Mouse (Mus musculus) forebrain, embryonic 11.5 days (tissue): ENCODE results near the gene H2al1h. TPM values are rescaled to one million over a fixed set of nuclear protein-coding genes. Genes with fewer than 3 reads are reported as not detected.

Experiments
- ATAC-seq: fragments of 200-750 bp; cut with Nextera tagmentation; replicated peaks from 2 replicates; pipeline ENCODE4 v1.8.0; 2017; ENCODE audit warnings: moderate TSS enrichment; ENCODE audit not compliant: low FRiP score
- DNase-seq: peaks from one replicate; pipeline ENCODE4 v3.0.0-alpha.2; 2017; ENCODE audit warnings: low spot score
- H3K27ac ChIP-seq: fragments of 300-500 bp; sonication (generic); 2 replicates; pipeline ENCODE4 v1.5.1; 2014; ENCODE audit warnings: low read depth, low read length
- H3K27me3 ChIP-seq: fragments of 300-500 bp; sonication (generic); 2 replicates; pipeline ENCODE4 v1.6.1; 2014; ENCODE audit warnings: mild to moderate bottlenecking, low read length, mixed read lengths; ENCODE audit not compliant: control insufficient read depth, insufficient read depth
- H3K36me3 ChIP-seq: fragments of 300-500 bp; sonication (generic); 2 replicates; pipeline ENCODE4 v1.6.1; 2014; ENCODE audit warnings: mild to moderate bottlenecking, low read length, moderate library complexity, mixed read lengths; ENCODE audit not compliant: control insufficient read depth, insufficient read depth
- H3K4me1 ChIP-seq: fragments of 300-500 bp; sonication (generic); replicated peaks from 2 replicates; pipeline ENCODE4 v1.6.1; 2014; ENCODE audit warnings: low read length, mixed read lengths; ENCODE audit not compliant: control insufficient read depth, insufficient read depth
- H3K4me2 ChIP-seq: fragments of 300-500 bp; sonication (generic); 2 replicates; pipeline ENCODE4 v1.6.1; 2014; ENCODE audit warnings: low read depth, mild to moderate bottlenecking, low read length, moderate library complexity, mixed read lengths; ENCODE audit not compliant: severe bottlenecking
- H3K4me3 ChIP-seq: fragments of 300-500 bp; sonication (generic); 2 replicates; pipeline ENCODE4 v1.5.1; 2014; ENCODE audit warnings: low read depth, low read length
- H3K9ac ChIP-seq: fragments of 300-500 bp; sonication (generic); 2 replicates; pipeline ENCODE4 v1.6.1; 2014; ENCODE audit warnings: low read length
- H3K9me3 ChIP-seq: fragments of 300-500 bp; sonication (generic); 2 replicates; pipeline ENCODE4 v1.6.1; 2016; ENCODE audit warnings: low read length, mixed read lengths; ENCODE audit not compliant: control insufficient read depth
- WGBS: fragments of 180-500 bp; shearing (Covaris S2); extraction: QIAGEN DNeasy Blood & Tissue Kit; methylation state at CpG from one replicate; pipeline ENCODE4 v1.1.7; 2014; 5-methylcytosine and 5-hydroxymethylcytosine counted together
- polyA plus RNA-seq: library from polyadenylated mRNA; unstranded; fragments of >200 nt; fragmentation: Nextera tagmentation; extraction: Ambion mirVana; gene quantifications from 2 replicates; pipeline ENCODE4 v1.2.1, GENCODE M21; 2014

The H2al1h gene
- polyA plus RNA-seq, 1 experiment from 2014 or later = not detected

- no peak overlapping the region for H3K4me3 ChIP-seq
- 89% methylated on average over 2 of the region's 2 CpGs for WGBS
- no peak for ATAC-seq
- H3K4me2 ChIP-seq = no peak overlapping the region
- no peak overlapping the region for H3K9ac ChIP-seq
- no peaks in the 10 kb centered on the region for H3K27me3 ChIP-seq
- H3K27ac ChIP-seq = no peak overlapping the region
- no peaks in the 10 kb centered on the region for H3K9me3 ChIP-seq
- no peaks in the 10 kb centered on the region for H3K4me1 ChIP-seq
- no peak for DNase-seq
- no peaks in the 10 kb centered on the region for H3K36me3 ChIP-seq
Measured at GRCm38 (mm10) chrX:11361261-11361660, 40.0 kb downstream of the H2al1h start.

GRCm38 (mm10) chrX:11363890-11364289 lies 42.6 kb downstream of the H2al1h start:
- Histone ChIP-seq H3K4me3 (no peak overlapping the region), H3K9me3 (no peaks in the 10 kb centered on the region), H3K36me3 (no peaks in the 10 kb centered on the region), H3K4me1 (no peaks in the 10 kb centered on the region), H3K27me3 (no peaks in the 10 kb centered on the region), H3K4me2 (no peak overlapping the region), H3K9ac (no peak overlapping the region), H3K27ac (no peak overlapping the region)
- 70% methylated on average over 6 of the region's 6 CpGs for WGBS
- no peak for ATAC-seq
- no peak for DNase-seq

- DNase-seq (no peak), ATAC-seq (no peak)
- Histone ChIP-seq H3K4me1 (no peaks in the 10 kb centered on the region), H3K4me2 (no peak overlapping the region), H3K9ac (no peak overlapping the region), H3K36me3 (no peaks in the 10 kb centered on the region), H3K4me3 (no peak overlapping the region), H3K27ac (no peak overlapping the region), H3K27me3 (peaks cover 2% of the 10 kb centered on the region; the same call in 1 of the 2 replicates), H3K9me3 (no peaks in the 10 kb centered on the region)
- WGBS = 72% methylated on average over 12 of the region's 12 CpGs
Measured at GRCm38 (mm10) chrX:11365151-11365550, 43.9 kb downstream of the H2al1h start.

Other genes starting within 250 kb of the H2al1h start
- not detected in 2 replicates for gene H2al1a, start 22.2 kb upstream of the H2al1h start, polyA plus RNA-seq
- gene H2al1b, start 19.1 kb upstream of the H2al1h start, polyA plus RNA-seq = not detected in 2 replicates
- not detected in 2 replicates for gene H2al1c, start 15.8 kb upstream of the H2al1h start, polyA plus RNA-seq
- gene H2al1d, start 12.7 kb upstream of the H2al1h start, polyA plus RNA-seq = not detected in 2 replicates
- gene H2al1e, start 9.6 kb upstream of the H2al1h start, polyA plus RNA-seq = not detected in 2 replicates
- not detected in 2 replicates for gene H2al1f, start 6.3 kb upstream of the H2al1h start, polyA plus RNA-seq
- not detected in 2 replicates for gene H2al1g, start 3.2 kb upstream of the H2al1h start, polyA plus RNA-seq
- not detected in 2 replicates for gene H2al1i, start 3.2 kb downstream of the H2al1h start, polyA plus RNA-seq
- gene H2al1j, start 6.3 kb downstream of the H2al1h start, polyA plus RNA-seq = not detected in 2 replicates